Mouse (Mus musculus) thymus, adult 18-20 months (tissue): ENCODE data around the gene Zbtb17.

ENCODE experiments used
- DNase-seq, 2 experiments: peaks; one replicate each; pipeline ENCODE4 v3.0.0; 2022; ENCODE audit warnings: mixed read lengths in 2 of 2

Gene Zbtb17

DNA sequence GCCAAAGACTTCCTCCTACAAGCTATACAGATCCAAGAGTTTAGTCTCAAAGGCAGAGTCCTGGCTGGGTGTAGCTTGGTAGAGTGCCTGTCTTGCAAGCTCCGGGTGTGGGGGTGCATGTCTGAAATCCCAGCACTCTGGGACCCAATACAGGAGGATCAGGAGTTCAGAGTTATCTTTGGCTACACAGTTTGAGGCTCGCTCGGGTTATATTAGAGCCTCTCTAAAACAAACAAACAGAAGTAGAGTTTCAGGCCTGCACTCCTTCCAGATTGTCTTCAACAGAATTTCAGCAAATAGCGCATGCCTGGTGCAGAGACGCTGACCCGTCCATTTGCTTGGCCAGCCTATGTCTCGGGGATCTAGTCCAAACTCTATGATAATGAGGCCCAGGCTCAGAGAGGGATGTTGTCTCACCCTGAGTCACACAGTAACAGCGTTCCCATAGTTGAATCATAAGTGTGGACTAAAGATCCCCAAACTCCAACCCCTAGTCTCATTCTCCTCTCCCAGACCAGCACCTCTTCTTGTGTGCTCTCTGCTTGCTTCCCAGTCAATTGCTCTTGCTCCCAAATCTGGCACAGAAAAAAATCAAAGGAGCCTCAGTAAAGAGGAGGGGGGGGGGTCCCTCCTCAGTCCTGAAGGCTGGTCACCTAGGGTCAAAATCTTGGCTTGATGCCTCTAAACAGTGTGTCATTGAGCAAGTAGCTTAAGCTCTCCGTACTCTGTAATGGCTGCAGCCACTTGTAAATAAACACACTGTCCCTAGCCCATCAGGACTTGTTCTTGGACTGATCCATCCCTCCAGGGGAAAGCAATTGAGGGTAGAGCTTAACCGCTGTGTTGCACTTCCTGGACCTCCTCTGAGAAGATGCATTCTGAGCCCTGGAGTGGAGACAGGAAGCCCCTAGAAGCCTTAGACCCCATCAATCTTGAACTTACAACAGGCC is 17.4 kb upstream of the Zbtb17 start:
- DNase-seq: no peak

DNA sequence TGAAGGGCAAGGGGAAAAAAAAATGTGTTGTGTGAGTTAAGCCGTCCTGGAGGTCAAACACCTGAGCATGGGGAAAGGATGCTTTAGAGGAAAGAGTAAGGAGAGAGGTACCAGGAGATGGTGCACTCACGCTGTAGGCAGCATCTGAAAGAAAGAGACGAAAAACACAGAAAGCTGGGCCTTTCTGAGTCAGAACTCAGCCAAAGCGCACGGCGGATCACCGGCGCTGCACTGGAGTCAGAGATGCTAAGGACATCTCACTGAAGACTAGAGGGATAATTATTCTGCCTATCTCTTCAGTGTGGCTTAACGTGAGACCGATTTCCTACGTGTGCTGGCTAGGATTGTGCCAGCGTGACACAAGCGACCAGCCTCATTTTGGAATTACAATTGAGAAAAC is 16.5 kb upstream of the Zbtb17 start:
- DNase-seq: no peak

DNA sequence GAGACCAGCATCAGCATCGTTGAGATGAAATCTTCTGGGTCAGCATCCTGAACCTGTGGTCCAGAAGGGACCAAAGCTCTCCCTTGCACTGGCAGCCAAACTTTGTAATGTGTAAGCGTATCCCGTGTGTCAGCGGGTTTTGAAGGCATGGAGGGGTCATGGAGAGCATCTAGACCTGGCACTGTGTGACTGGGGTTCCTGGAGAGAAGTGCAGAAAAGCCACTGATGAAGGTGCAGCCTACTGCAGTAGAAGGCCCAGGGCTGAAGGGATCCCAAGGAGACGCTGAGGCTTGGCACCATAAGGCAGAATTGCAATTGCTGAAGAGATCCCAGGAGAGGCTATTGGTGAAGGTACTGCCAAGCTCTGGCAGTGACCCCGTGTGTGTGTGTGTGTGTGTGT is 15.1 kb upstream of the Zbtb17 start:
- no peak for DNase-seq

DNA sequence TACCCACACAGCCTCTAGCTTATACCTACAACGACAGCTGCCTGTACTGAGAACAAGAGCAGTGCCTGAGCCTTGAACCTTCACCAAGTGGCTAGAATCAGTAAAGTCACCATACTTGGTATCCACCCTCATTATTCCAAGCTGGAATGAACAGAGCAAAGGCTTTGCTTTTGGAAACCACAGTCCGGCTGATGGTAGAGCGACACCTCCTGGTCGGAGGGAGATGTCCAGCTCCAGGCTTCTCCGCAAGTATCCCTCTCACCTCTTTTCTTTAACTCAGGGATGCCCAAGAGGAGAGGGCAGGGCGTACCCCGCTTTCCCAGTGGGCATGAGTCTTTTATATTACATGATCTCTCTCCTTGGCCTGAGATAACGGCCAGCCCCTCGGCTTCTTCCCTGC is 14.6 kb upstream of the Zbtb17 start:
- no peak for DNase-seq

DNA sequence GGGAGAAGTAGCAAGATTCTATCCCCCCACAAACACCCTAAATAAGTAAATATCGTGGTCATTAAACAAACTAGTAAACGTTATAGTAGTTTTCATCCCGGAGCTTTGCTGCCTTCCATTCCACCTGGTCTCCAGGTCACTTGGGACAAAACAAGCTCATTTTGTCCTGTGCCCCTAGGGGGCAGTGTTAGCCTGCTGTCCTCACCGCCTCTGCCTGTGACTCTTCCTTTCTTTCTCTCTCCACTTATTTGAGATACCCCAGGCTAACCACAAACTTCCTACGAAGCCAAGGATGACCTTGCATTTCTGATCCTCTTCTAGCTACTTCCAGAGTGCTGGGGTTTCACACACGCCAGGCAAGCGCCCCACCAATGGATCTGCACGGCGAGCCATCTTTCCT is 13.5 kb upstream of the Zbtb17 start:
- peak in 1 of 2 experiments; percentile 46 for DNase-seq

DNA sequence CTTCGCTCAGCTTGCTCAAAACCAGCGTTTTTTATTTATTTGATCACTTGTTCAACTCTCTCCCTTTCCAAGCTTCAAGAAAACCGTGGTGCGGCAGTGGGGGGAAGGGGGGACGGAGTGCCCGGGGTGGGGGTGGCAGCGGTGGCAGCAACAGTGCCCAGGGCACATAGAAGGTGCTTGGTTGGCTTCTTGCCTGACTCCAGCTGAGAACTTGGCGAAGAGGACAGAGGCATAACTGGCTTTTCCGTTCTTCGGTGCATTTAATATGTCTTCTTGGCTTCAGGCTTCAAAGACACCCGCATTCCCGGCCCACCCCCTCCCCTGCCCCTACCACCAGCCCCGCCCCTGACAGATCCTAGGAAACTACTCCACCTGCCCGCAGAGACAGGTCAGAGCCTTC is 11.8 kb upstream of the Zbtb17 start:
- DNase-seq: no peak

DNA sequence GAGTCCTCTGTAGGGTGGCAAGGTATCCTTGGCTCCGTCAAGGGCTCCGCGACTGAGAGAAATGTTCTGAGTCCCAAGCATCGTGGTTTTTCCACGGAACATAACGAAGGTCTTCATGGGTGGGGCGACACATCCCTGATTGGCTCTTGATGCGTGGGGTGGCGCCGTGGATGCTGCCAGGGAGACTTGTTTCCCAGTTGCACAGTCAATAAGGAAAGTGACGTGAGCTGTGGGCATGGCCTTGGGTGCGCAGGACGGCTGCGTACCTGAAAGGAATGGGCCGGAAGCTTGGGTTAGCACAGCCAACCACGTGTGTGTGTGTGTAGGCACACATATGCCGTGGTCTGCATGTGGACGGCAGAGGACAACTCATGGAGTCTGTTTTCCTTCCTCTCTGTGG is 11.3 kb upstream of the Zbtb17 start:
- no peak for DNase-seq

DNA sequence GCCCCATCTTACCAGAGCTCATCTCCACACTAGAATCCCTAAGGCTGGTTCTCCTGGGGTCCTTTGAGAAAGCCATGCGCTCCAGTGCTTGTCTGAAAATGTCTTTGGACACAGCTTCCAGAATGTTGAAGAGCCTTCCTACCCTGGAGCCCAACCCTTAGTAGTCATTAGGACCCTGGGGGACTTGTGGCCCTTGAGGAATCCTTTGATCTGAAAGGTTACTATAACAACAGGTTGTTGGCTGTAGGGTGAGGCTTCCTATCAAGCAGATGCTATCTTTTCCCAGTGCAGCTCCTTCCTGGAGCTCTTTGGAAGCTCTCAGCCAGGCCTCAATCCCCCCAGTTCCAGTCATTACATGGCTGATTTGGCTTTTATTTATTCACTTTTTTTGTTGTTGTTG is 8.5 kb upstream of the Zbtb17 start, which contains the start of gene Srarp:
Gene Srarp (minus strand): TSS at position 132 of the 400 bp plus-strand sequence.
- no peak for DNase-seq

DNA sequence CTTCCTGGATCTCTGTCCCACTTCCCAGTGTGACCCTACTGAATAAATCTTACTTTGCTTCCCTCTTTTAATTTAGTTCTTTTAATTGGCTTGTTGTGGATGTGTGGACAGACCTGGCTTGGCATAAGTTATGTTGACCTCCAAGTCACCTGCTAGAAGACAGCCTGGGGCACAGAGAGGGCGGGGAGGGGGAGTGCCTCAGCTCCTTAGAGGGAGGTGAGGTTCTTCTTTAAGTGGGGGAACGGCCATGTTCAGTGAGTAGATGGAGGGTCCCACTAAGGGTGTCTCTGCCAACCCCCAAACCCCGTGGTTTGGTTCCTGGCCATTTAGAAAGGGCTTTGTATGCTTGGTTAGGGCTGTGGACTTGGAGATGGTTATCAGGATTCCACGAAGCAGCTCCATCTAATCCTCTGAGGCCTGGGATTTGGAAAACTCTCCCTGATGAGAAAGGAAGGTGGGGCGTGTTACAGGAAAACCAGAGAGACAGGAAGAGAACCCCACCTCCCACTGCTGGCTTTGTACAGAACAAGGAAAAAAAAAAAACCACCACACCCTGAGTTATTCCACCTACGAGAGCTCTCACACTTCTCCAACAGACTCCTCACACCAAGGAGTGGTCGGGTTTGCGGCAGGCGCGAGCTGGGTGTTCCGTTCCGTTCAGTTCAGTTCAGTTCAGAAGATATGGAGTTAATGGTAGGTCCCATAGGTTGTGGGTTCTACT is 5.2 kb upstream of the Zbtb17 start:
- no peak for DNase-seq

DNA sequence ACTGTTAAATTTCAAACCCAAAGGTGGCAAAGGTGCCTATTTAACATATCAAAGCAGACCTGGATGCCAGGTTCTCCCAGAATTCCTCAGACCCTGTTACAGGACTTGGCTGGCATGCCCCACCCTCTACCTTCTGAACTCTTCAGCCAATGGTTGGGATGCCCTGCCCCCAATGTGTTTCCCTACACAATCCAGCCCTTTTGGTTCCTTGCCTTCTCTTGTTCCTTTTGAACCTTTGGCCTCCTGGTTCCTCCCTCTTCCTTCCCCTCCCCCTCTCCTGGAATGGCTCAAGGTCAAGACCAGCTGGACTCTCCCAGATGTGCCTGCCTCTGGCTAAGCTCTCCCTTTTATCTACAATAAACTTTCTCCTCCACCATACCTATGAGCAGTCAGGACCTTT is 3.6 kb upstream of the Zbtb17 start:
- no peak for DNase-seq

DNA sequence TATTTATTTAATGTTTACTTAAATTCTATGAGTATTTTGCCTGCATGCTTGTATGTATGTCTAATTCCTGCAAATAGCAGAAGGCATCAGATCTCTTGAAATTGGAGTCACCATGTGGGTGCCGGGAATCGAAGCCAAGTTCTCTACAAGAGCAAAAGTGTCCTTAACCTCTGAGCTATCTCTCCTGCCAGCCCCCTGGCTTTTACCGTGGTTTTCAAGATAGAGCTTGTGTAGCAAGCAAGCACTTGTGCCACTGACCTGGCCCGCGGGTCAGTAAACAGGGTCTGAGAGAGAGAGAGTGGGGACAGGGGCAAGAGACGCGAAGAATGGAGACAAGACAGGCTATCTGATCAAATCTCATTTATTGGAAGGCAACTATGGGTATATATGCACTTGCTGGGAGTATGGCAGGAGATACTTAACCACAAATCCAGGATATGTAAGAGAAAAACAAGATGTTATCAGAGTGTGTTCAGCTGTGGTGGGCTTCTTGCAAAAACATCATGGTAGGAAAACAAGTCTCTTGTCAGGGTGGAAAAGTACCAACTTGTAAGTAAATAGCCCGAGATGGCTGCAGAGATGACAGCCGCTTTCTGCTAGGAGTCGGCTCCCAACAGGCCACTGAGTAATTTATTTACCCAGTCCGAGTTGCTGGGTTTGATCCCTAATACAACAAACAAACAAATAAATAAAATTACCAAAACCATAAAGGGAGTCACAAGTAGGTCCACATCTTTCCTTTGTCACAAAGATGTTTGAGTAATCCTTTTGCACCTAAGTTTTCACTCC is 619 bp upstream of the Zbtb17 start:
- DNase-seq: no peak

DNA sequence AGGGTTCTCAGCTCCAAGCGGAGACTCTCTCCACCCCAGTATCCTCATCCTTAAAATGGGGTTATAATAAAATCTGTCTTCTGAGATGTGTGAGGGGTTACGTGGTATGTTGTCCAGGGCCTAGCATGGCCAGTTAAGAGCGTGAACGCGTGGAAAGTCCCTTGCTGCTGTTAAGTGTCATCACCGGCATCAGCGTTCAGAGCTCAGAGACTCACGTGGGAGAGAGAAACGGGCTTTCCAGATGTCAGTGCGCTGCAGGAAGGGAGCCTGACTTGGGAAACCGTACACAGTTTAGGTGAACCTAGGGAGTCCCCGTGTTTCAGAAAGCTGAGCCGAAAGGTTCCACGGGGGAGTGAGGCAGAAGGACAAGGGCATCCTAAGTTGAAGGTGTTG is 870 bp downstream of the Zbtb17 start:
- DNase-seq: no peak

DNA sequence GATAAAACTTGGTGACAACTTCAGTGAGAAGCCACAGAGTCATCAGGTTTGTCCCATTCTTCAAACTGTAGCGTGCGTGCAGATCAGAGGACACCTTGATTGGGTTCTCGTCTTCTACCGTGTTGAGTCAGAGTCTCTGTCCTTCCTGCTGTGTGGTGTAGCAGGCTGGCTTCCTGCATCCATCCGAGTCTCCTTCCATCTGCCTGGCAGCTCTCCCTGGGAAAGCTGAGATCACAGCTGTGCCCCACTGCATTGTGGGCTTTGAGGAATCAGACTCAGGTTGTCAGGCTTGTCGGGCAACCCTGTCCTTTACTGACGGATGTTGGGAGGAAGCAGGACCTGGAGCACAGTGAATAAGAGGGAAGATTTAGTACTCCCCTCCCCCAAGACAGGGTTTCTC is 1.8 kb downstream of the Zbtb17 start:
- DNase-seq: no peak

DNA sequence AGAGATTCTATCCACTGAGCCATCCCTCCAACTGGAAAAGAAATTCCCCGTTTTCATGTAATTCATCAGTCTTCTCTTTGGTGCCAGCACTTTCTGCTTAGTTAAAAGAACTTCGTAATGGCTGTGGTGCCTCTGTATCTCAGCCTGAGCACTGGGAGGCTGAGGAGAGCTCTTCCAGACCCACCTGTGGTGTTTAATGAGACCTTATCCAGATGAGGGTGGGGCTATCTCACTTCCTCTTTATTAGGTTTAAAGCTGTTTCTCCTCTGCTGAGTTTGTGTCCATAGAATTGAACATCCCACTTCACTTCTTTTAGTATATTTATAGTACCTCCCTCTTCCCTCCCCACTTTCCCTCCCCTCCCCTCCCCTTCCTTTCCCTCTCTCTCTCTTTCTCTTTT is 6.8 kb downstream of the Zbtb17 start:
- DNase-seq: no peak

DNA sequence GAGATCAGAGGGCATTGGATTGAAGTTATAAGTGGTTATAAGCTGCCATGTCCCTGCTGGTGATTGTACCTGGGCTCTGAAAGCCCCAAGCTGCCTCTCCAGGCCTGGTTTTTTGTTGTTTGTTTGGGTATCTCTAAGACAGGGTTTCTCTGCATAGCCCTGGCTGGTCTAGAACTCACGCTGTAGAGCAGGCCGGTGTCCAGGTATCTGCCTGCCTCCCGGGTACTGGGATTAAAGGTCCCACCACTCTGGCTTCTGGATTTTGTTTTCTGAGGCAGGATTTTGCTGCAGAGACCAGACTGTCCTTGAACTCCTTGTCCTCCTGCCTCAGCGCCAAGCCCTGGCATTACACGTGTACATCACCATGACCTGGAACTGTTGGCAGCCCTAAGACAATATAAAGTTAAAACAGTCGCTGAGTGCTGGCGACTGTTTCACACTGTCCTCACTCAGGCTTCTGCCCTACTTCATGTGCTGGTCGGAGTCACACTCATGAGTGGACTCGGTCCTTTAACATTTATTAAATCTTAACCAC is 7.5 kb downstream of the Zbtb17 start:
- DNase-seq: no peak

DNA sequence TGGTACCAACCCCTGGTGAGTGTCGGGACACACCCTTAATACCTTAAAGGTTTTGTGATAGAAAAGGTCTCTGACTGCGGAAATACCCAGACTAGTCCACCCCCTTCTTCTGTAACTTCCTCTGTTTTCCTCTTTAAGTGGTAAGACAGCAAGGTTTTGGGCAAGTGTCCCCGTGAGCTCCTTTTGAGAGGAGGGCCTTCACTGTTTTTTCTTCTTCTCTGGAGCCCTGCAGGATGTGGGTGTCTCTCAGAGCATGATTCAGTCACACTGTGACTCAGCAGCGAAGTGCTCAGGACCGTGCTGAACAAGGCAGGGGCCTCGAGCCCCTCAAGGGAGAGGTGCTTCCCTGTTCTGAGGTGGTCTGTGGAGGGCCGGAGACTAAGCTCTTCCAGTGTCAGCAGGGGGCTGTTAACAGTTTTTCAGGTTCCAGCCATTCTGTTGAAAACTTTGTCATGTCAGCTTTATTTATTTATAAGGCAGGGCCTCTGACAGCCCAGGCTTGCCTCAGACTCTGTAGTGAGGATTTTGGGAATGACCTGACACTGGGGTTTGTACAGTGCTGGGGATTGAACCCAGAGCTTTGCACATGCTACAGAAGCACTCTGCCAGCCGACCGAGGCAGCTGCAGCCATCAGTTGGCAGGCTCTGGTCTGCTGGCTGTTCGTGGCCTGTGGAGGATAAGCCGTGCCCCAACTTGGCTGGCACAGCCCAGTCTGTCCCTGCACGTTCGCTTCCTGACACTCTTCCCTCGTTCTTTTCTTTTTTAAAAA is 10.3 kb downstream of the Zbtb17 start:
- DNase-seq: peak in 1 of 2 experiments; percentile 28

DNA sequence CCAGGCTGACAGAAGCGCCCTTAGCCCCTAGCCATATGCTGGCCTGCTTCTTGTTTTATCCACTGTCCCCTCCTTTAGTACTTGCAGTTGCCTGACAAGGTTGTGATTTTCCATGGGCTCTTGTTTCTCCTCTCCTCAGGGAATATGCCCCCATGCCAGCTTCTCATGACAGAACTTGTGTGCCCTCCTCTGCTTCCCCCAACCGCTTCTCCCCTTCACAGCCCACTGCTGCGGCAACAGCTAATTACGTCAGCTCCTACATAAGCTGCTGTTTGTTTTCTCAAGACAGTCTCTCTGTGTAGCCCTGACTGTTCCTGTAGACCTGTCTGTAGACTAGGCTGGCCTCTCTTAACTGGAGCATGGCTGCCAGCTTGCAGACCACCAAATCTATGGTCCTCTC is 11.1 kb downstream of the Zbtb17 start:
- no peak for DNase-seq

DNA sequence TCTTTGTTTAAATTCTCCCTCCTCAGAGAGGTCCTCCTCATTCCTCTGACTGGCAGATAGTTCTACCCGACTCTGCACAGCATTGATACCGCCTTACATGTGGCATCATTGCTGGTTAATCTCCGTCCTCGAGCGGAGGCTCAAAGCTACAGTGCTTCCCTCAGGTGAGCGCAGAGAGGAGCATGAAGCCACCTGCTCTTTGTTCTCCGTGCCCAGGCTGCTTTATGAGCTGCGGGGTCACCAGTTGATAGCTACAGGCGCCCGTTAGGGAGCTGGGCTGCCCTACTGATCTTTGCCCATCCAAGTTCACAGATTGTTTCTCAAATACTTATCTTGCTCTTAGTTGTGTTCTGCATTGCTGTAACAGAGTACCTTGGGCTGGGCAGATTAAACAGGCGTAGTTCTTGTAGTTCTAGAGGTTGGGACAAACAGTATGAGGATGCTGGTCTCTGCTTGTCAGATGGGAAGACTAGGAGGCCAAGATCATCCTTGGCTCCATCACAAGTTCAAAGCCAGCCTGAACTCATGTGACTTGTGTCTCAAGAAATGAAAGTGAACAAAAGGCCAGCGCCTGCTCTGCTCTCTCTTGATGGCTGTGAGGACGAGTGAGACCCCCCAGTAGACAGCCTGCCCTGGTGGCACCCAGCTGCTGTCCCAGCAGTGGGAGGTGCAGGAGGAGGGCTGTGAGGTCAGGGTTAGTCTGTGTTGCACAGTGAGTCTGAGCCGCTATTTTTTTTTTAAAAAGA is 11.9 kb downstream of the Zbtb17 start:
- DNase-seq: no peak

DNA sequence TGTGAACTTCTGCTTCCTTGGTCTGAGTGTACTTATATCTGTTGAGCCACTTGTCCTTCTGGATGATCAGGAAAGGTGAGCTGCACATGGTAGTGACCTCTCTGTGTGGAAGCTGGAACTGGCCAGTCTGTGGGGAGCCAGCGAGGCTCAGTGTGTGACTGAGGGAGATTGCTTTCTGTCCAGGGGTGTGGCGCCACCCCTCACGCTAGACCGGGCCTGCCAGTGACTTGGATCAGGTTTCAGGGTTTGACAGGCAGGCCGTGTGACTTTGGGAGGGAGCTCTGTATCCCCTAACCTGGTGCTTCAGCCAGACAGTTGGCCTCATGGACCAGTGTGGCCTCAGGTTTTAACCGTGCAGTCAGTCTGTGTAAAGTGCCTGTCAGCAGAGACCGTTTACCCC is 13.8 kb downstream of the Zbtb17 start:
- DNase-seq: no peak

DNA sequence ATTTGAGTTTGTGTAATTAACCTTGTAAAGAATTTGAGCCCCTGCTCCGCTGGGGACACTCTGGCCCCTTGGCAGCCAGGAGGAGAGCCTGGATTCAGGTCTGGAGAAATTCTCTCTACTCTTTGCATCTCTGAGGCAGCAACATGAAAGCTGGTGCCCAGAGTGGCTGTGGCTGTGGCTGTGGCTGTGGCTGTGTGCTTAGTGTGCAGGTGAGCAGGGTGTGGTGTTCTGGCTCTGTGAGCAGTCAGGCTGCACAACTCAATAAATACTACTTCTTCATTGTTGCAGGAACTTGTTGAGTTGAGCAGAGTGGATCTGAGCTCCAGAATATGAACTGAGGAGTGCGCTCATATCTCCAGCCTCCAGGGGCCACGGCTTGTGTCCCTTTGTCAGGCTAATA is 14.4 kb downstream of the Zbtb17 start:
- no peak for DNase-seq

DNA sequence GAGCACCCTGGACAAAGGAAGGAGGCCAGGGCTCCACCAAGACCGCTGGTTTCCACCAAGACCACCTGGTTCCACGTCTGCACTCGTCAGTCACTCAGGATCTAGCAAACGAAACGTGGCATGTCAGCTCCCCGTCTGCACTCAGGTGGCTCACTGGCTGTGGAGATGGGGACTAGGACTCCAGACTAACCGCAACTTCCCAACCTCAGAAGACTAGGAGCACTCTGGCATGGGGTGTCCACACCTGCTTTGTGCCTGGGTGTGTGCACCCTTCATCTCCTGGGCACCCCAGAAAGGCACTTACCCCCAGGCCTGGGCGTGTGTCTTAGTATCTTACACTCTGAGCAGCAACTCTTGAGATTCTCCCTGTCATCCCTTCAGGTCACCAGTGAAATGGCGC is 15.3 kb downstream of the Zbtb17 start:
- DNase-seq: no peak

DNA sequence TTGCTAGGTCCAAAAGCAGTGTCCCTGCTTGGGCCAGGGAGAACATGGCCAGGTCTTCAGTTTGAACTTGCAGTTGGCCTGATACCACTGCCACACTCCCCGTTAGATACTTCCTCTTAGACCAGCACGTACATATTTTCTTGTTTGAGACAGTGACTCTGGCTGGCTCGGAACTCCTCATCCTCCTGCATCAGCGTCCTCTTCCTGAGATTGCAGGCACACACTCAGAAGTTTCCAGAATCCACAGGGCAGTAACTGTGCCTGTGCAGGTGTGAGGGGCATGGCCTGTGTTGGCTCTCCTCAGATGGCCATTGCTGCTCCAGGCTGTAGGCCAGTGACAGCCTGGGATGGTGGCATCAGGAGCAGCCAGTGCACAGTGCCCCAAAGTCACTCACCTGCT is 16.0 kb downstream of the Zbtb17 start:
- no peak for DNase-seq
